Mouse (Mus musculus): ENCODE results near the gene Arhgap15. TPM values are rescaled to one million over a fixed set of nuclear protein-coding genes. Genes with fewer than 3 reads are reported as not detected.

Arhgap15 gene
- polyA plus RNA-seq, 1 experiment from 2014 or later: 22.6 TPM

GRCm38 (mm10) chr2:44010249-44010648 lies 261.6 kb downstream of the Arhgap15 start:
- Histone ChIP-seq H3K79me2 (ENCODE audit: inconsistent target) (no peaks in the 10 kb centered on the region), H3K27ac (no peak overlapping the region), H3K4me3 (ENCODE audit: inconsistent target) (no peak overlapping the region), H3K36me3 (ENCODE audit: inconsistent target) (no peaks in the 10 kb centered on the region)
- WGBS (ENCODE audit: missing documents): 100% methylated on average over 1 of the region's 1 CpGs

- WGBS (ENCODE audit: missing documents): 98% methylated on average over 4 of the region's 5 CpGs
These were observed 264.8 kb downstream of the Arhgap15 start for GRCm38 (mm10) chr2:44013388-44013787.

GRCm38 (mm10) chr2:44016720-44017119 lies 268.1 kb downstream of the Arhgap15 start:
- 90% methylated on average over 3 of the region's 3 CpGs for WGBS (ENCODE audit: missing documents)
- Histone ChIP-seq H3K36me3 (ENCODE audit: inconsistent target) (no peaks in the 10 kb centered on the region), H3K79me2 (ENCODE audit: inconsistent target) (no peaks in the 10 kb centered on the region), H3K27ac (no peak overlapping the region), H3K4me3 (ENCODE audit: inconsistent target) (no peak overlapping the region)

More at GRCm38 (mm10) chr2:44013388-44013787, 264.8 kb downstream of the Arhgap15 start:
- H3K27ac ChIP-seq: no peak overlapping the region
- no peaks in the 10 kb centered on the region for H3K79me2 ChIP-seq (ENCODE audit: inconsistent target)
- H3K4me3 ChIP-seq (ENCODE audit: inconsistent target): no peak overlapping the region
- H3K36me3 ChIP-seq (ENCODE audit: inconsistent target): no peaks in the 10 kb centered on the region

- no peak overlapping the region for H3K4me3 ChIP-seq (ENCODE audit: inconsistent target)
- no peak overlapping the region for H3K27ac ChIP-seq
- 96% methylated on average over 12 of the region's 14 CpGs for WGBS (ENCODE audit: missing documents)
- no peaks in the 10 kb centered on the region for H3K79me2 ChIP-seq (ENCODE audit: inconsistent target)
- no peaks in the 10 kb centered on the region for H3K36me3 ChIP-seq (ENCODE audit: inconsistent target)
These were observed 268.9 kb downstream of the Arhgap15 start for GRCm38 (mm10) chr2:44017405-44018026.

GRCm38 (mm10) chr2:44018033-44018432 lies 269.4 kb downstream of the Arhgap15 start:
- Histone ChIP-seq H3K4me3 (ENCODE audit: inconsistent target) (no peak overlapping the region), H3K36me3 (ENCODE audit: inconsistent target) (no peaks in the 10 kb centered on the region), H3K79me2 (ENCODE audit: inconsistent target) (no peaks in the 10 kb centered on the region), H3K27ac (no peak overlapping the region)
- WGBS (ENCODE audit: missing documents): 97% methylated on average over 10 of the region's 10 CpGs

GRCm38 (mm10) chr2:44024704-44025103 lies 276.1 kb downstream of the Arhgap15 start:
- no peak overlapping the region for H3K4me3 ChIP-seq (ENCODE audit: inconsistent target)
- WGBS (ENCODE audit: missing documents): 9% methylated on average over 1 of the region's 1 CpGs
- no peaks in the 10 kb centered on the region for H3K36me3 ChIP-seq (ENCODE audit: inconsistent target)
- H3K79me2 ChIP-seq (ENCODE audit: inconsistent target): no peaks in the 10 kb centered on the region
- no peak overlapping the region for H3K27ac ChIP-seq

GRCm38 (mm10) chr2:44029035-44029715 lies 280.6 kb downstream of the Arhgap15 start:
- no peak overlapping the region for H3K4me3 ChIP-seq (ENCODE audit: inconsistent target)
- 97% methylated on average over 8 of the region's 8 CpGs for WGBS (ENCODE audit: missing documents)
- no peaks in the 10 kb centered on the region for H3K79me2 ChIP-seq (ENCODE audit: inconsistent target)
- no peaks in the 10 kb centered on the region for H3K36me3 ChIP-seq (ENCODE audit: inconsistent target)
- no peak overlapping the region for H3K27ac ChIP-seq

GRCm38 (mm10) chr2:44029865-44030264 lies 281.2 kb downstream of the Arhgap15 start:
- H3K27ac ChIP-seq: no peak overlapping the region
- no peaks in the 10 kb centered on the region for H3K36me3 ChIP-seq (ENCODE audit: inconsistent target)
- H3K4me3 ChIP-seq (ENCODE audit: inconsistent target): no peak overlapping the region
- no peaks in the 10 kb centered on the region for H3K79me2 ChIP-seq (ENCODE audit: inconsistent target)
- WGBS (ENCODE audit: missing documents): 96% methylated on average over 10 of the region's 10 CpGs

GRCm38 (mm10) chr2:44039522-44040203 lies 291.0 kb downstream of the Arhgap15 start:
- WGBS (ENCODE audit: missing documents): 100% methylated on average over 3 of the region's 3 CpGs
- Histone ChIP-seq H3K4me3 (ENCODE audit: inconsistent target) (no peak overlapping the region), H3K79me2 (ENCODE audit: inconsistent target) (no peaks in the 10 kb centered on the region), H3K36me3 (ENCODE audit: inconsistent target) (no peaks in the 10 kb centered on the region), H3K27ac (no peak overlapping the region)

GRCm38 (mm10) chr2:44044088-44044487 lies 295.5 kb downstream of the Arhgap15 start:
- WGBS (ENCODE audit: missing documents): 92% methylated on average over 2 of the region's 2 CpGs

GRCm38 (mm10) chr2:44044634-44045033 lies 296.0 kb downstream of the Arhgap15 start:
- no peak overlapping the region for H3K27ac ChIP-seq
- H3K4me3 ChIP-seq (ENCODE audit: inconsistent target): no peak overlapping the region
- no peaks in the 10 kb centered on the region for H3K79me2 ChIP-seq (ENCODE audit: inconsistent target)
- 100% methylated on average over 1 of the region's 1 CpGs for WGBS (ENCODE audit: missing documents)
- no peaks in the 10 kb centered on the region for H3K36me3 ChIP-seq (ENCODE audit: inconsistent target)

More at GRCm38 (mm10) chr2:44044088-44044487, 295.5 kb downstream of the Arhgap15 start:
- H3K36me3 ChIP-seq (ENCODE audit: inconsistent target): no peaks in the 10 kb centered on the region
- H3K4me3 ChIP-seq (ENCODE audit: inconsistent target): no peak overlapping the region
- H3K79me2 ChIP-seq (ENCODE audit: inconsistent target): no peaks in the 10 kb centered on the region
- H3K27ac ChIP-seq: no peak overlapping the region

GRCm38 (mm10) chr2:44045231-44045630 lies 296.6 kb downstream of the Arhgap15 start:
- 83% methylated on average over 1 of the region's 1 CpGs for WGBS (ENCODE audit: missing documents)
- Histone ChIP-seq H3K36me3 (ENCODE audit: inconsistent target) (no peaks in the 10 kb centered on the region), H3K27ac (no peak overlapping the region), H3K79me2 (ENCODE audit: inconsistent target) (no peaks in the 10 kb centered on the region), H3K4me3 (ENCODE audit: inconsistent target) (no peak overlapping the region)

GRCm38 (mm10) chr2:44060306-44060705 lies 311.7 kb downstream of the Arhgap15 start:
- WGBS (ENCODE audit: missing documents): over 99% methylated on average over 9 of the region's 9 CpGs
- Histone ChIP-seq H3K4me3 (ENCODE audit: inconsistent target) (no peak overlapping the region), H3K27ac (no peak overlapping the region), H3K79me2 (ENCODE audit: inconsistent target) (no peaks in the 10 kb centered on the region), H3K36me3 (ENCODE audit: inconsistent target) (no peaks in the 10 kb centered on the region)

- no peak overlapping the region for H3K27ac ChIP-seq
- WGBS (ENCODE audit: missing documents): 98% methylated on average over 8 of the region's 8 CpGs
- no peaks in the 10 kb centered on the region for H3K36me3 ChIP-seq (ENCODE audit: inconsistent target)
- no peak overlapping the region for H3K4me3 ChIP-seq (ENCODE audit: inconsistent target)
- no peaks in the 10 kb centered on the region for H3K79me2 ChIP-seq (ENCODE audit: inconsistent target)
These were observed 312.1 kb downstream of the Arhgap15 start for GRCm38 (mm10) chr2:44060716-44061115.

- no peak overlapping the region for H3K4me3 ChIP-seq (ENCODE audit: inconsistent target)
- H3K36me3 ChIP-seq (ENCODE audit: inconsistent target): no peaks in the 10 kb centered on the region
- H3K27ac ChIP-seq: no peak overlapping the region
- no peaks in the 10 kb centered on the region for H3K79me2 ChIP-seq (ENCODE audit: inconsistent target)
- WGBS (ENCODE audit: missing documents): 64% methylated on average over 5 of the region's 5 CpGs
These were observed 316.4 kb downstream of the Arhgap15 start for GRCm38 (mm10) chr2:44065067-44065466.
